Comparison of ENCODE assay signal across 22 mouse cellular contexts in the genomic region with DNA sequence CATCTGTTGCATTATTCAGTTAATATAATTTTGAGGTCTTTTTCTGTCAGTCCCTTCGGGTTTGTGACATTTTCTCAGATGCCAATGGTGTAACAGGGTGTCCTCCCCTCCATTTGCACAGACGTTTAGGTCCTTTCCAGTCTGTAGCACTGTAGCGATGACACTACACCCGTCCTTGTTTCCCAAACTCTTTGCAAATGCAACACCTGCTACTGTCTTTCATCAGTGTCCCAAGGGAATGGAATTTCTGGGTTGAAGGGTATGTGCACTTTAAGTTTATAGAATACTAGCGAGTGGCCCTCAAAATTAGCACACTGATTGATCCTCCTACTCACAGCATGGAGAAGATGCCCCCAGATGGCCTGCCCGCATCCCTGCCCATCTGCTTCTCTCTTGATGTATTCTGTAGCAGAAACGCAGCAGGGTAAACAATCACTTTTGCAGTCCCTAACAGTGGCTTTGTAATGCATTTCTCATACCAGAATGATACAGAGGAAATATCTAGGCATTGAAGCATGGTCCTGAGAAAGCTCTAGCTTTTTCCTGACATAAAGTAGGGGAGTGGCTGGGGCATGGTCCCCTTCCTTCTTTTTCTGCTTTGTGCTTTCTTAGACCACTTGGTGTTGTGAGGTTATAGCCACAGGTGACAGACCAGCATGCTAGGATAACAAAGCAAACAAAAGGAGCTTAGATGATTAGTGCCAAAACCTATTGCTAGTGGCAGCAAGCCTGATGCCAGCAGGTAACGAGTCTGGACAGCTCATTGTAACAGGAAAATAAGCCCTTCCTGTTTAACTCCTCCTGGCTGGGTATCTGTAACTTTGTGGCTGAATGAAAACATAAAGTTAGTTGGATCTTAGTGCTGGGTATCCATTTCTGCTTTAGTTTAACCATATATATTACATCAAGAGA.
DNase-seq lines count a peak whose midpoint lies in the region; ATAC-seq and TF ChIP-seq lines count a peak whose summit lies in the region.
"Had no signal": no experiment of that assay in that cellular context is flagged by ENCODE, and none has a peak within 500 bp of the region (broad histone marks: within the 10 kb centered on the region; RNA-seq: fewer than 3 reads in every experiment).

No protein-coding gene starts in this region.

- no peaks in the 10 kb centered on the region for H3K36me3 ChIP-seq in hindbrain, embryonic 13.5 days
- H3K36me3 ChIP-seq in hindbrain, embryonic 11.5 days (ENCODE audit: control insufficient read depth, insufficient read depth, low read length) = no peaks in the 10 kb centered on the region
- no peaks in the 10 kb centered on the region for H3K36me3 ChIP-seq in midbrain, embryonic 14.5 days (ENCODE audit: control insufficient read depth, insufficient read depth, low read length)
- no peaks in the 10 kb centered on the region for H3K36me3 ChIP-seq in midbrain, embryonic 11.5 days (ENCODE audit: control insufficient read depth, insufficient read depth, low read length)
- H3K36me3 ChIP-seq in myocyte (ENCODE audit: control insufficient read depth, insufficient read depth) = no peaks in the 10 kb centered on the region
- H3K36me3 ChIP-seq: forebrain, embryonic 12.5 days; heart, embryonic 15.5 days; kidney, embryonic 15.5 days; neural tube, embryonic 12.5 days had no signal

- no peak overlapping the region for H3K4me3 ChIP-seq in hindbrain, embryonic 13.5 days
- H3K4me3 ChIP-seq in hindbrain, embryonic 11.5 days (ENCODE audit: low read depth, low read length) = no peak overlapping the region
- no peak overlapping the region for H3K4me3 ChIP-seq in midbrain, embryonic 14.5 days (replicated peaks; ENCODE audit: low read depth, low read length)
- H3K4me3 ChIP-seq in midbrain, embryonic 11.5 days (ENCODE audit: low read depth, low read length) = no peak overlapping the region
- no peak overlapping the region for H3K4me3 ChIP-seq in myocyte
- H3K4me3 ChIP-seq: forebrain, embryonic 12.5 days; heart, embryonic 15.5 days; kidney, embryonic 15.5 days; left cerebral cortex, adult 2 months; neural tube, embryonic 12.5 days had no signal

- H3K9me3 ChIP-seq in hindbrain, embryonic 13.5 days = no peaks in the 10 kb centered on the region
- no peaks in the 10 kb centered on the region for H3K9me3 ChIP-seq in hindbrain, embryonic 11.5 days (ENCODE audit: control insufficient read depth, low read length)
- no peaks in the 10 kb centered on the region for H3K9me3 ChIP-seq in midbrain, embryonic 14.5 days (ENCODE audit: control insufficient read depth, low read length)
- no peaks in the 10 kb centered on the region for H3K9me3 ChIP-seq in midbrain, embryonic 11.5 days (ENCODE audit: control insufficient read depth, low read length)
- H3K9me3 ChIP-seq: forebrain, embryonic 12.5 days; heart, embryonic 15.5 days; kidney, embryonic 15.5 days; neural tube, embryonic 12.5 days had no signal

- 57% methylated on average over 8 of the region's 8 CpGs for WGBS in hindbrain, embryonic 13.5 days
- WGBS in hindbrain, embryonic 11.5 days = 63% methylated on average over 8 of the region's 8 CpGs
- WGBS in midbrain, embryonic 14.5 days = 57% methylated on average over 8 of the region's 8 CpGs
- 73% methylated on average over 8 of the region's 8 CpGs for WGBS in midbrain, embryonic 11.5 days

- H3K27me3 ChIP-seq in hindbrain, embryonic 13.5 days = no peaks in the 10 kb centered on the region
- H3K27me3 ChIP-seq in hindbrain, embryonic 11.5 days (ENCODE audit: control insufficient read depth, insufficient read depth, low read length) = no peaks in the 10 kb centered on the region
- H3K27me3 ChIP-seq in midbrain, embryonic 14.5 days (ENCODE audit: control insufficient read depth, insufficient read depth, low read length) = no peaks in the 10 kb centered on the region
- no peaks in the 10 kb centered on the region; the same call in 1 of the 2 replicates for H3K27me3 ChIP-seq in midbrain, embryonic 11.5 days (ENCODE audit: control insufficient read depth, insufficient read depth, low read length)
- no peaks in the 10 kb centered on the region for H3K27me3 ChIP-seq in myocyte (ENCODE audit: control insufficient read depth, insufficient read depth, insufficient read length)
- H3K27me3 ChIP-seq: CH12.LX; forebrain, embryonic 12.5 days; heart, embryonic 15.5 days; kidney, embryonic 15.5 days; neural tube, embryonic 12.5 days had no signal

- H3K79me2 ChIP-seq in myocyte (ENCODE audit: control insufficient read depth, insufficient read depth) = no peaks in the 10 kb centered on the region

- no peak for TF ChIP-seq POLR2A in myocyte (IDR thresholded peaks at IDR 0.05; ENCODE audit: insufficient read length, low read depth)

- DNase-seq in cerebellum, postnatal 14 days = peak; percentile 41 to 74
- DNase-seq in hindbrain, embryonic 11.5 days (ENCODE audit: low spot score) = no peak
- DNase-seq in midbrain, embryonic 14.5 days = peak; percentile 11
- DNase-seq in midbrain, embryonic 11.5 days (ENCODE audit: low spot score, missing footprints) = no peak
- DNase-seq in urinary bladder, postnatal 14 days (ENCODE audit: low spot score) = no peak
- DNase-seq: embryo, embryonic 11 days; gastrocnemius, postnatal 25 days; kidney, postnatal 4 days; lung, adult 18-20 months; lung, postnatal 14 days; right cerebral cortex, postnatal 4 days had no signal

- H3K4me2 ChIP-seq in hindbrain, embryonic 13.5 days = no peak overlapping the region
- H3K4me2 ChIP-seq in hindbrain, embryonic 11.5 days (replicated peaks; ENCODE audit: low read depth, low read length) = no peak overlapping the region
- H3K4me2 ChIP-seq in midbrain, embryonic 14.5 days (ENCODE audit: low read length) = no peak overlapping the region
- no peak overlapping the region for H3K4me2 ChIP-seq in midbrain, embryonic 11.5 days
- no peak overlapping the region for H3K4me2 ChIP-seq in myocyte (ENCODE audit: low read depth)
- H3K4me2 ChIP-seq: forebrain, embryonic 12.5 days; heart, embryonic 15.5 days; kidney, embryonic 15.5 days; liver, embryonic 11.5 days; neural tube, embryonic 12.5 days had no signal

- H3K9ac ChIP-seq in hindbrain, embryonic 13.5 days = no peak overlapping the region
- H3K9ac ChIP-seq in hindbrain, embryonic 11.5 days (ENCODE audit: low read depth, low read length) = no peak overlapping the region
- no peak overlapping the region for H3K9ac ChIP-seq in midbrain, embryonic 14.5 days (replicated peaks; ENCODE audit: low read length)
- no peak overlapping the region for H3K9ac ChIP-seq in midbrain, embryonic 11.5 days (ENCODE audit: low read length)
- H3K9ac ChIP-seq: forebrain, embryonic 12.5 days; heart, embryonic 15.5 days; kidney, embryonic 15.5 days; neural tube, embryonic 12.5 days had no signal

- no peak overlapping the region for H3ac ChIP-seq in myocyte (ENCODE audit: control insufficient read depth, insufficient read length)

- no peak for ATAC-seq in cerebellum, adult (ENCODE audit: insufficient number of reproducible peaks, low FRiP score, low TSS enrichment)
- ATAC-seq in hindbrain, embryonic 13.5 days (ENCODE audit: low FRiP score) = no peak
- no peak for ATAC-seq in hindbrain, embryonic 11.5 days (ENCODE audit: low FRiP score)
- no peak for ATAC-seq in midbrain, embryonic 14.5 days (ENCODE audit: low FRiP score, low TSS enrichment)
- no peak for ATAC-seq in midbrain, embryonic 11.5 days (ENCODE audit: low FRiP score)
- ATAC-seq: intestine, postnatal 0 days had no signal

- H3K27ac ChIP-seq in hindbrain, embryonic 13.5 days = peak overlapping the region; percentile 19; the same call in 1 of the 2 replicates
- no peak overlapping the region for H3K27ac ChIP-seq in hindbrain, embryonic 11.5 days (ENCODE audit: low read depth, low read length)
- no peak overlapping the region for H3K27ac ChIP-seq in midbrain, embryonic 14.5 days (replicated peaks; ENCODE audit: low read depth, low read length)
- no peak overlapping the region for H3K27ac ChIP-seq in midbrain, embryonic 11.5 days (ENCODE audit: low read depth, low read length)
- H3K27ac ChIP-seq: forebrain, embryonic 12.5 days; heart, embryonic 15.5 days; kidney, embryonic 15.5 days; left cerebral cortex, adult 2 months; neural tube, embryonic 12.5 days had no signal

- H3K4me1 ChIP-seq in hindbrain, embryonic 13.5 days (replicated peaks) = peaks cover 26% of the 10 kb centered on the region
- H3K4me1 ChIP-seq in hindbrain, embryonic 11.5 days (replicated peaks; ENCODE audit: control insufficient read depth, insufficient read depth, low read length) = peaks cover 8% of the 10 kb centered on the region
- peaks cover 9% of the 10 kb centered on the region; the same call in 1 of the 2 replicates for H3K4me1 ChIP-seq in midbrain, embryonic 14.5 days (ENCODE audit: control insufficient read depth, insufficient read depth, low read length)
- H3K4me1 ChIP-seq in midbrain, embryonic 11.5 days (ENCODE audit: control insufficient read depth, insufficient read depth, low read length) = peaks cover 13% of the 10 kb centered on the region
- H3K4me1 ChIP-seq: heart, embryonic 15.5 days had no signal

TF ChIP-seq in myocyte, 11 proteins besides CTCF, POLR2A, EP300 and RAD21:
- TF ChIP-seq MYOD1 (IDR thresholded peaks at IDR 0.05; ENCODE audit: control insufficient read depth in 1 of 3, insufficient read length in 2 of 3, low read depth in 2 of 3) (peak in 2 of 3 experiments; percentile 62 to 77), SRF (IDR thresholded peaks at IDR 0.05; ENCODE audit: control insufficient read depth, insufficient read length, low read depth) (no peak)

Comparison
In these comparisons a context has a peak if more than half of its experiments do, and no peak if none do; other contexts are left out.
1. DNase-seq: peak in cerebellum, postnatal 14 days (2 of 2) and midbrain, embryonic 14.5 days (single experiment); none in hindbrain, embryonic 11.5 days (single experiment), midbrain, embryonic 11.5 days (single experiment) and urinary bladder, postnatal 14 days (single experiment).